Mouse (Mus musculus) lung, postnatal 0 days (tissue): ENCODE results near the gene Abca7.

ENCODE experiments used
- CTCF ChIP-seq: IDR thresholded peaks from 2 replicates; pipeline ENCODE4 v1.5.1; 2016; ENCODE audit warnings: antibody characterized with exemption, mild to moderate bottlenecking
- EP300 ChIP-seq: IDR thresholded peaks from 2 replicates; pipeline ENCODE4 v1.6.1; 2016; ENCODE audit warnings: antibody characterized with exemption, mild to moderate bottlenecking, control low read depth

DNA sequence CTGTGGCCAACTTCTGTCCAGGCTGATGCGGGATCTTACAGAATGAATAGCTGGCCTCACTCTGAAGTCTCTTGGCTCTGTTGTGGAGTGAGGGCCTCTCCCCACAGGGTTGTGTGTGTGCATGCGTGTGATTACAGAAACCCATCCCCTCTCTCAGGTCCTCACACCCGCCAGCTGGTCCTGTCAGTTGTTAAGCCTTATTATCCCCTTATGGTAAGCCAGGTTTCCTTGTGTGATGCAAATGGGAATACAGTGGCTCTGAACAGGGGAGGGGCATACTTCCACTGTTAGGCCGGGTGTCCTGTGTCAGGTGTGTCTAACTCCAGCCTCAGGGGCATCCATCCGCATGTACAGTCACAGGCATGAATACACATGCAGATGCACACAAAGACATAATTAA, 49.5 kb downstream of the Abca7 start:
- TF ChIP-seq CTCF (no peak), EP300 (no peak)
